Mouse (Mus musculus) C2C12 (cell line): ENCODE results near the gene Sertad2.

ENCODE experiments used
- CTCF ChIP-seq: IDR thresholded peaks from one replicate; pipeline ENCODE4 v1.5.1; 2011; ENCODE audit not compliant: control insufficient read depth, insufficient read depth, insufficient read length
- MAX ChIP-seq: IDR thresholded peaks from one replicate; pipeline ENCODE4 v1.6.1; 2011; ENCODE audit warnings: mild to moderate bottlenecking, control low read depth
- USF1 ChIP-seq: IDR thresholded peaks from one replicate; pipeline ENCODE4 v1.6.1; 2011; ENCODE audit warnings: low read depth, mild to moderate bottlenecking, control low read depth, moderate library complexity

DNA sequence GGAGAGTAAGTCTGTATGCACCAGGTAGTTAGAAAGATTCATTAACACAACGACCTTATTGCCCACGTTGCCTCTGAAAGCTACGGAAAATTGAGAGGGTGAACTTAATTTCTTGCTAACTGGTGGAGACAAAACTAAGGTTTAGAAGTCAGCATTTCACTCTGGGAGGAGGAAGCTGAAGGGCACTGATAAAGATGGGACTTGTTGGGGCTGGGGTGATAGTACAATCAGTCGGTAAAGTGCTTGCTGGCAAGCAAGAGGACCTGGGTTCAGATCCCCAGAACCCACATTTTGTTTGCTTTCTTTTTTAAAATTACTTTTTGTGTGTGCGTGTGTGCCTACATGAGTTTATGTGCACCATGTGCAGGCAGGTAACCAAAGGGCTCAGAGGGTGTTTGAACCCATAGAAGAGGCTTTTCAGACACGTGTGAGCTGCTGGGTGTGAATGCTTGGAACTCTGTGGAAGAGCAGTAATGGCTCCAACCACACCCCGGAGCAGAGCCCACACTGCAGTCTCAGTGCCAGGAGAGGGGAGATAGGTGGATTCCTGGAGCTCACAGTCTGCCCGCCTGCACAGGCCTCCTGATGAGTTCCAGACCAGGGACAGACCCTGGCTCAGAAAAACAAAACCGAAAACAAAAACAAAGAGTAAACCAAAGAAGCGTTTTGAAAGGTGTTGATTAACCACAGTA, 17.0 kb downstream of the Sertad2 start:
- TF ChIP-seq MAX (no peak), CTCF (no peak), USF1 (no peak)
